Mouse (Mus musculus): ENCODE results near the gene Efna4. TPM values are rescaled to one million over a fixed set of nuclear protein-coding genes. Genes with fewer than 3 reads are reported as not detected.
A peak's percentile ranks its signal among the peaks of the same experiment; 100 is the strongest.

The Efna4 gene
- polyA plus RNA-seq, 1 experiment from 2014 or later, result 14.1 TPM

- no peak overlapping the region for H3K4me2 ChIP-seq (ENCODE audit: low read length)
- H3K4me3 ChIP-seq (replicated peaks; ENCODE audit: low read length), result no peak overlapping the region
- H3K9me3 ChIP-seq (ENCODE audit: control insufficient read depth, low read length), result no peaks in the 10 kb centered on the region
- no peak overlapping the region for H3K9ac ChIP-seq (replicated peaks; ENCODE audit: low read depth, low read length)
- H3K4me1 ChIP-seq (replicated peaks; ENCODE audit: control insufficient read depth, insufficient read depth, low read length), result 0 out of 2 replicates have a peak, but pooled peaks cover 2% of the 10 kb centered on the region
- no peaks in the 10 kb centered on the region for H3K36me3 ChIP-seq (ENCODE audit: control insufficient read depth, insufficient read depth)
- peaks cover 5% of the 10 kb centered on the region; the same call in 1 of the 2 replicates for H3K27me3 ChIP-seq (replicated peaks; ENCODE audit: control insufficient read depth, insufficient read depth, low read length)
- WGBS, result 62% methylated on average over 6 of the region's 6 CpGs
- H3K27ac ChIP-seq (ENCODE audit: low read length), result no peak overlapping the region
- no peak for ATAC-seq
Measured at GRCm38 (mm10) chr3:89304440-89304839, 33.4 kb downstream of the Efna4 start.

- Histone ChIP-seq H3K4me1 (replicated peaks; ENCODE audit: control insufficient read depth, insufficient read depth, low read length) (peaks cover 11% of the 10 kb centered on the region), H3K4me3 (replicated peaks; ENCODE audit: low read length) (no peak overlapping the region), H3K9me3 (ENCODE audit: control insufficient read depth, low read length) (no peaks in the 10 kb centered on the region), H3K4me2 (ENCODE audit: low read length) (no peak overlapping the region), H3K27me3 (replicated peaks; ENCODE audit: control insufficient read depth, insufficient read depth, low read length) (peaks cover 5% of the 10 kb centered on the region; the same call in 1 of the 2 replicates), H3K27ac (ENCODE audit: low read length) (no peak overlapping the region), H3K9ac (replicated peaks; ENCODE audit: low read depth, low read length) (no peak overlapping the region), H3K36me3 (ENCODE audit: control insufficient read depth, insufficient read depth) (no peaks in the 10 kb centered on the region)
- WGBS, result 78% methylated on average over 2 of the region's 2 CpGs
- ATAC-seq, result no peak
Measured at GRCm38 (mm10) chr3:89300514-89300913, 37.3 kb downstream of the Efna4 start.

- no peak overlapping the region for H3K4me3 ChIP-seq (replicated peaks; ENCODE audit: low read length)
- H3K4me2 ChIP-seq (ENCODE audit: low read length), result no peak overlapping the region; the same call in 1 of the 2 replicates
- H3K4me1 ChIP-seq (replicated peaks; ENCODE audit: control insufficient read depth, insufficient read depth, low read length), result peaks cover 11% of the 10 kb centered on the region
Measured at GRCm38 (mm10) chr3:89300071-89300470, 37.8 kb downstream of the Efna4 start.

DNA sequence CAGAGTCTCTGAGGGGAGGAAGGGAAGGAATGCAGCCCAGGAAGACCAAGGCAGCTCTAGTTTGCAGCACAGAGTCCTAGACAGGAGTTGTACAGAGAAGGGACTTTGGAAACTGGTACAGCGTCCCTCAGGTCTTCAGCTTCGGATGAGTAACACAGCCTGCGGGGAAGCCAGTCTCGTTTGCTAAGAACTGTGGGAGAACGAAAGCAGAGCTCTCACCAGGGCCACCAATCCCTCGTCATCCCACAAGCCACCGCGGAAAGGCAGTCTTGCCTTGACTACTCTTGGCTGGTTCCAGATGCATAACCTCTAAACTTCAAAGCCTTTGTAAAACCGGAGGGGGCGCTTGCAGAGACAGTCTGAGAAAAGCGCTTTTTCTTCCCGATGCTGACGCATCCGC, 38.3 kb downstream of the Efna4 start:
- 4% methylated on average over 14 of the region's 14 CpGs for WGBS
- no peak for ATAC-seq
- no peaks in the 10 kb centered on the region for H3K36me3 ChIP-seq (ENCODE audit: control insufficient read depth, insufficient read depth)
- peak overlapping the region; percentile 17; the same call in 1 of the 2 replicates for H3K9ac ChIP-seq (replicated peaks; ENCODE audit: low read depth, low read length)
- peaks cover 5% of the 10 kb centered on the region; the same call in 1 of the 2 replicates for H3K27me3 ChIP-seq (replicated peaks; ENCODE audit: control insufficient read depth, insufficient read depth, low read length)
- no peak overlapping the region for H3K27ac ChIP-seq (ENCODE audit: low read length)
- peak overlapping the region; percentile 37 for H3K4me2 ChIP-seq (ENCODE audit: low read length)
- H3K4me3 ChIP-seq (replicated peaks; ENCODE audit: low read length), result peak overlapping the region; percentile 15; the same call in 1 of the 2 replicates
- H3K9me3 ChIP-seq (ENCODE audit: control insufficient read depth, low read length), result no peaks in the 10 kb centered on the region
- peaks cover 11% of the 10 kb centered on the region for H3K4me1 ChIP-seq (replicated peaks; ENCODE audit: control insufficient read depth, insufficient read depth, low read length)

More at GRCm38 (mm10) chr3:89300071-89300470, 37.8 kb downstream of the Efna4 start:
- no peak overlapping the region for H3K27ac ChIP-seq (ENCODE audit: low read length)
- H3K9ac ChIP-seq (replicated peaks; ENCODE audit: low read depth, low read length), result no peak overlapping the region
- H3K27me3 ChIP-seq (replicated peaks; ENCODE audit: control insufficient read depth, insufficient read depth, low read length), result peaks cover 5% of the 10 kb centered on the region; the same call in 1 of the 2 replicates
- no peaks in the 10 kb centered on the region for H3K9me3 ChIP-seq (ENCODE audit: control insufficient read depth, low read length)
- H3K36me3 ChIP-seq (ENCODE audit: control insufficient read depth, insufficient read depth), result no peaks in the 10 kb centered on the region
- ATAC-seq, result no peak
- WGBS, result 56% methylated on average over 1 of the region's 1 CpGs

DNA sequence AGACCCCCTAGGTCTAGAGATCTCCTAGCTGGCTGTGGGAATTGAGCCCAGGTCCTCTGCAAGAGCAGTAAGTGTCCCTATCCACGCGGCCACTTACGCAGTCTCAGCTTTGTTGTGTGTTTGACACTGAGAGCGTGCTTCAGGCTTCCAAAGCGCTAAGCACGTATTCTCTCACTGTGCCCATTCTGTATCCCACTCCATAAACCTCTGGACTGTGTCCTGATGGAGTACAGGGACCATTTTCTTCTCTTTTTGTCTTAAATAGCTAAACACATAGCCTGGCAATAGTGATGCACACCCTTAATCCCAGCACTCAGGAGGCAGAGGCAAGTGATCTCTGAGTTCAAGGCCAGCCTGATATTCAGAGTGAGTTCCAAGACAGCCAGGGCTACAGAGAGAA, 38.9 kb downstream of the Efna4 start:
- H3K4me3 ChIP-seq (replicated peaks; ENCODE audit: low read length), result no peak overlapping the region
- H3K27ac ChIP-seq (ENCODE audit: low read length), result no peak overlapping the region
- no peak for ATAC-seq
- H3K9ac ChIP-seq (replicated peaks; ENCODE audit: low read depth, low read length), result no peak overlapping the region
- 70% methylated on average over 6 of the region's 6 CpGs for WGBS
- H3K9me3 ChIP-seq (ENCODE audit: control insufficient read depth, low read length), result no peaks in the 10 kb centered on the region
- H3K36me3 ChIP-seq (ENCODE audit: control insufficient read depth, insufficient read depth), result no peaks in the 10 kb centered on the region
- peaks cover 11% of the 10 kb centered on the region for H3K4me1 ChIP-seq (replicated peaks; ENCODE audit: control insufficient read depth, insufficient read depth, low read length)
- H3K4me2 ChIP-seq (ENCODE audit: low read length), result no peak overlapping the region
- H3K27me3 ChIP-seq (replicated peaks; ENCODE audit: control insufficient read depth, insufficient read depth, low read length), result peaks cover 5% of the 10 kb centered on the region; the same call in 1 of the 2 replicates

GRCm38 (mm10) chr3:89296761-89297396, 40.9 kb downstream of the Efna4 start:
- no peaks in the 10 kb centered on the region for H3K9me3 ChIP-seq (ENCODE audit: control insufficient read depth, low read length)
- peaks cover 5% of the 10 kb centered on the region; the same call in 1 of the 2 replicates for H3K27me3 ChIP-seq (replicated peaks; ENCODE audit: control insufficient read depth, insufficient read depth, low read length)
- 0 out of 2 replicates have a peak, but pooled peaks have one; percentile 28 for ATAC-seq
- WGBS, result 75% methylated on average over 11 of the region's 11 CpGs
- H3K4me3 ChIP-seq (replicated peaks; ENCODE audit: low read length), result no peak overlapping the region
- H3K4me1 ChIP-seq (replicated peaks; ENCODE audit: control insufficient read depth, insufficient read depth, low read length), result peaks cover 11% of the 10 kb centered on the region
- H3K36me3 ChIP-seq (ENCODE audit: control insufficient read depth, insufficient read depth), result no peaks in the 10 kb centered on the region
- H3K27ac ChIP-seq (ENCODE audit: low read length), result peak overlapping the region; percentile 14; the same call in 1 of the 2 replicates
- no peak overlapping the region for H3K9ac ChIP-seq (replicated peaks; ENCODE audit: low read depth, low read length)
- no peak overlapping the region for H3K4me2 ChIP-seq (ENCODE audit: low read length)

GRCm38 (mm10) chr3:89295685-89296230, 42.1 kb downstream of the Efna4 start:
- 75% methylated on average over 8 of the region's 8 CpGs for WGBS
- no peak overlapping the region for H3K27ac ChIP-seq (ENCODE audit: low read length)
- peaks cover 11% of the 10 kb centered on the region for H3K4me1 ChIP-seq (replicated peaks; ENCODE audit: control insufficient read depth, insufficient read depth, low read length)
- H3K9me3 ChIP-seq (ENCODE audit: control insufficient read depth, low read length), result no peaks in the 10 kb centered on the region
- no peak overlapping the region for H3K9ac ChIP-seq (replicated peaks; ENCODE audit: low read depth, low read length)
- H3K4me2 ChIP-seq (ENCODE audit: low read length), result no peak overlapping the region
- H3K4me3 ChIP-seq (replicated peaks; ENCODE audit: low read length), result no peak overlapping the region
- no peaks in the 10 kb centered on the region for H3K36me3 ChIP-seq (ENCODE audit: control insufficient read depth, insufficient read depth)
- ATAC-seq, result no peak
- peaks cover 5% of the 10 kb centered on the region; the same call in 1 of the 2 replicates for H3K27me3 ChIP-seq (replicated peaks; ENCODE audit: control insufficient read depth, insufficient read depth, low read length)

DNA sequence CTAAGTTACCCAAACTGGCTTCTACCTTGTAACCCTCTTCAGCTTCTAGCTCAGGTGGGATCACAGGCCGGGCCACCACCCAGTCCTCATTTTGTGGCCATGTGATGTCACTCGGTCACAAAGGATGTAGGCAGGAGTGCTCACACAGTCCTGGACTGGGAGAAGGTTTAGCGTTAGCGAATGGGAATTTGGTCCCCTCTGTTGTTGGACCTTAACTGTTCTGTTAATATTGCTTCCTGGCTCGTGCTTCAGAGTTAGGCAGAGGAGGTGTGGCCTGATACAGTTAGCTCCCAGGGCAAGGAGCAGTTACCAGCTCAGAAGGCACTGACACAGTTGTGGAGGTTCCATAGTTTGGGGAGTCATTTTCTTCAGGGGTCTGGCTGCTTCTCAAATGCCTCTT, 43.6 kb downstream of the Efna4 start:
- Histone ChIP-seq H3K4me2 (ENCODE audit: low read length) (no peak overlapping the region), H3K27ac (ENCODE audit: low read length) (no peak overlapping the region), H3K9me3 (ENCODE audit: control insufficient read depth, low read length) (no peaks in the 10 kb centered on the region), H3K4me1 (replicated peaks; ENCODE audit: control insufficient read depth, insufficient read depth, low read length) (peaks cover 9% of the 10 kb centered on the region), H3K36me3 (ENCODE audit: control insufficient read depth, insufficient read depth) (no peaks in the 10 kb centered on the region), H3K4me3 (replicated peaks; ENCODE audit: low read length) (no peak overlapping the region), H3K27me3 (replicated peaks; ENCODE audit: control insufficient read depth, insufficient read depth, low read length) (no peaks in the 10 kb centered on the region), H3K9ac (replicated peaks; ENCODE audit: low read depth, low read length) (no peak overlapping the region)
- ATAC-seq, result no peak
- 75% methylated on average over 5 of the region's 5 CpGs for WGBS

GRCm38 (mm10) chr3:89293247-89293918, 44.4 kb downstream of the Efna4 start:
- no peaks in the 10 kb centered on the region for H3K9me3 ChIP-seq (ENCODE audit: control insufficient read depth, low read length)
- WGBS, result 92% methylated on average over 11 of the region's 11 CpGs
- H3K36me3 ChIP-seq (ENCODE audit: control insufficient read depth, insufficient read depth), result no peaks in the 10 kb centered on the region
- H3K4me1 ChIP-seq (replicated peaks; ENCODE audit: control insufficient read depth, insufficient read depth, low read length), result peaks cover 9% of the 10 kb centered on the region
- no peak for ATAC-seq
- no peak overlapping the region for H3K9ac ChIP-seq (replicated peaks; ENCODE audit: low read depth, low read length)
- H3K27ac ChIP-seq (ENCODE audit: low read length), result no peak overlapping the region
- no peaks in the 10 kb centered on the region for H3K27me3 ChIP-seq (replicated peaks; ENCODE audit: control insufficient read depth, insufficient read depth, low read length)
- no peak overlapping the region for H3K4me3 ChIP-seq (replicated peaks; ENCODE audit: low read length)
- H3K4me2 ChIP-seq (ENCODE audit: low read length), result no peak overlapping the region
